Mouse (Mus musculus) adrenal gland, postnatal 14 days (tissue): ENCODE results near the gene Sema3b. TPM values are rescaled to one million over a fixed set of nuclear protein-coding genes. Genes with fewer than 3 reads are reported as not detected.
A peak's percentile ranks its signal among the peaks of the same experiment; 100 is the strongest.

Experiments used
- DNase-seq: peaks from one replicate; pipeline ENCODE4 v3.0.0; 2021; ENCODE audit warnings: mixed read lengths
- long read RNA-seq, 2 experiments: library from polyadenylated mRNA; stranded (forward); transcript quantifications; one replicate each; pipeline ENCODE4 v2.0.0; 2021
- total RNA-seq: library from RNA; stranded (reverse); gene quantifications from 2 replicates; pipeline ENCODE4 v1.2.3, GENCODE M21; 2021

Sema3b gene
- 8.3 and 8.7 TPM in 2 replicates for total RNA-seq
- long read RNA-seq, experiment 1, partial matches to known transcripts: 5 of 9 reads
- long read RNA-seq, experiment 1, other reads (novel, unspliced or antisense): 2 of 9 reads
- long read RNA-seq, experiment 2, partial matches to known transcripts: 5 of 11 reads
- long read RNA-seq, experiment 2, other reads (novel, unspliced or antisense): 2 of 11 reads

DNA sequence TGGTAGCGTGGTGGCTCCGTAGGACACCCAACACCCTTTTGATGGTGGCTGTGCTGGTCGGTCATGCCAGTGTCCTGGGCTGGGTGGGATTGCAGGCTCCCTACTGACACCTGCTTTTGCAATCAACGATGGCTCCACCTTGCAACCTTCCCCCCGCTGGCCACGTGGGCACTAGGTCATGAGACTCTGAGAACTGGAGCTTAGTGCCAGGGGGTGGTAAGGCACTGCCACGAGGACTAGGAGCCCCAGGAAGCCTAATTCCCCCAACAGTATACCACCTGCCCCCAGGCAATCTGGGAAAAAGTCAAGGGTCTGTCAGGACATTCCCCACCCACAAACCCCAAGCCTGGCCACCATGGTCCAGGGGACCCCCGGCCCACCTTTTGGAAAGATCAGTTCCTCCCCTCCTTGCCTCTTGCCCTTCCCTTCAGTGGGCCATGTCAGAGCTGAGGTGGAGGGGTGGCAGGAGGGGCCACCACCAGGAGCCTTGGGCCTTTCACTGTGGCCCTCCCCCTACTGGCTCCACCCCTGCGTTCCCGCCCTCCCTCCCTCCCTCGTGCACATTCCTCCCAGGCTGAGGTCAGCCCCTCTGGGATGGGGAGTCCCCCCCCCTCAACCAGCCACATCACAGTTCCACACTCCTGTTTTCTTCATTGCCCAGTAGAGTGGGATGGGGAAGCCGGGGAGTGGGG lies at the start of gene Sema3b:
TSS of gene Sema3b (minus strand) at position 489 of the 692 bp plus-strand sequence.
- no peak for DNase-seq

DNA sequence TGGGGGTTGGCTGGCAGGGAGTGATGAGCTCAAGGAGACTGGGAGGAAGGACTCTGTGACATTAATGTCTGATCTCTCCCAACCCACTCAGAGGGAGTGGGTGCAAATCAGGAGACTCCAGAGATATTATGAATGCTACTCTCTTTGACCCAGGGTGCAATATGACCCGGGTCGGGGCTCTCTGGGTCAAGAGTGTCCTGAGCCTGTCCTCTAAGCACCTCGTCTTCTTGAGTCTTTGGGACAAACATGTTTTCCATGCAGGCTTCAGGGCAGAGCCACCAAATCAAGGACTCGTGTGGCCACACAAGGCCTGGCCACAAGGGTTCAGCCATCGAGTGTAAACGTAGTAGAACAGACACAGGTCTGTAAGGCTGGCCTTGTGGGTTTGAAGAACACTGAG lies 49.1 kb upstream of the Sema3b start:
- no peak for DNase-seq

DNA sequence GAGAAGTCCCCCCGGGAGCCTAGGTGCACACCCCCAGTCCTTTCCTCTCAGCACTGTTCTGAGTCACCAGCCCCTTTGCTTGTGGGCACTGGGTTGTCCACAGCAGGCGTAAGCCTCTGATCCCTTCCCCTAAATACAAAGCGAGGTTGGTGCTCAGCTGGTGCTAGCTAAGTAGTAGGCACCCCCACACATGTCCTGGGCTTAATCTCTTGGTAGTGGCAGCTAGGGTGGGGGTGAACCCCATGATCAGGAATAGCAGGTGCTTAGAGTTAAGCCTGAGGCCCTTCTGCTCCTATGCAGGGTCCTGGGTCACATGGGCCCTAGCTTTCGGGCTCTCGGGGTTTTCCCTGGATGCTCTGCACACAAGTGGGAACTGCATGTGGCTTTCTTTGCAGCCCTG lies 48.1 kb upstream of the Sema3b start:
- DNase-seq: no peak

DNA sequence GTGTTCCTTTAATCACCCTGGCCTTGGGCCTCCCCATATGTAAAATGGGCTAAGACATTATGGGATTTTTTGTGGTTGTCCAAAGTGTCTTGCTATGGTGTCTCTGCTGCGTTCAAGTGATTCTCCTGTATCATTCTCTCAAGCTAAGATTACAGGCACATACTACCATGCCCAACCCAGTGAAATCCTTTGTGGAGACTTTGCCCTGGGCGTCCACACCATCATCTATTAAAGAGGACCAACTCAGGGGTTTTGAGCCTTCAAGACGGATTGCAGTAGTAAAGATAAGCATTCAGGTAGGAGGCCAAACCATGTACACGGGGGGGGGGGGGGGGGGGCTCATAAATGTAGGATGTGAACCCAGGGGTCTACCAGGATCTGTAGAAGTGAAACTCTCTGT lies 45.6 kb upstream of the Sema3b start:
- no peak for DNase-seq

DNA sequence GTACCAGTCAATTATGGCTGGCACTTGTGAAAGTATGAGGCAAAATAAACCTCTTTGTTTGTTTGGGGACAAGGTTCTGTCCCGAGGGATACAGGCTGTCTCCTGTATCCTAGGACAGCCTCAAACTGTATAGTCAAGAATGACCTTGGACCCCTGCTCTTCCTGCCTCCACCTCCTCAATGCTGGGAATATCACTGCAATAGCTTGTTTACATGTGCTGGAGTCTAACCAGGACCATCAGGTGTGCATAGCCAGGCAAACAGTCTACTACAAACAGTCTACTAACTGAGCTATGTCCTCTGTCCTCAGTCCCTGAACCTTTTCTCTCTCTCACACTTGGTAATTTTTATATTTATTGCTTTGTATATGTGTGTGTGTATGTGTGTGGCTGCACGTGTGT lies 44.4 kb upstream of the Sema3b start:
- DNase-seq: no peak

DNA sequence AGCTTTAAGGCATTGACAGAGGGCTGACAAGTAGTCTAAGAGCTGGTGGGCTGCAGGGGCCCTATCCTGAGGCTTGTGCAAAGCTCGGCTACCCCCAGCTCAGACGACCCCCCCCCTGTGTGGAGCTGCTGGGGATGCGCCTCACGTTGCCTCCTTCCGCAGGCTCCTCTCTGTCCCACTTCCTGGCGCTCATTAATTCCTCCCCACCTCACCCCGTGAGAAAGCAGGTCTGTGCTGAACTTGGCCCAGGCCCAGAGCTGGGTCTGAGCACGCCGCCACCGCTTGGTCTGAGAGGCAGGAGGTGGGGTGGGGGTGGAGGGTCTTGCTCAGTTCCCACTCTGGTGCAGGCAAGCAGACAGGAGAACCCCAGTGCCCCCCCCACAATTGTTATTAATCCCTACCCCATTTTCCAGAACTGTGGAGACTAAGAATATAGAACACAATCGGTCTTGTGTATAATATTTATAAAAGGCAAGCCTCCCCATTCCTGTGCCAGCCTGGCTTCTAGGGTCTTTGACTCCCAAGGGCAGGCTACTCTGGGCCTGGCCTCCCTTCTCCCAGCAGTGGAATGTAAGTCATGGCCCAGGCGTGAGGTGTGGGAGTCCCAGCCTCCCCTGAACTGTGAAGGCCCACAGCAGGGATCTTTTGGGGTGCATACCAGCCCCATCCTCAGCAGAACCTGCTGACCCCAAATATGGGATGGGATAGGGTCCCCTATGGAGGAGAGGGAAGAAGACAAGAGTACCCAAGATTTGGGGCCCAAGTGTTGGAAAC lies 41.9 kb upstream of the Sema3b start:
- DNase-seq: no peak

- DNase-seq: no peak
Observed at GRCm38 (mm10) chr9:107650225-107650624, 41.2 kb upstream of the Sema3b start.

GRCm38 (mm10) chr9:107648767-107649166 lies 39.7 kb upstream of the Sema3b start:
- no peak for DNase-seq

DNA sequence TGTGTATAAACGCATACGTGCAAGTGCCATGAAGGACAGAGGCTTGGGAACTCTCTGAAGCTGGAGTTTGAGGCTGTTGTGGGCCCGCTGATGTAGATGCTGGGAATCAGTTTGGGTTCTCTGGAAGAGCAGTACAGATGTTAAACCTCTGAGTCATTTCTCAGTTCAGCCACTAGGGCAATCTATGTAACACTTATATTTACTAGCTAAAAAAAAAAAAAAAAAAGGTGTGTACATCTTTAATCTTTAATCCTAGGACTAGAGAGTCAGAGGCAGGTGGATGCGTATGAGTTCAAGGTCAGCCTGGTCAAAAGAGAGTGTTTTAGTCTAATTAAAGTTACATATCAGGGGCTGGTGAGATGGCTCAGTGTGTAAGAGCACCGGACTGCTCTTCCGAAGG lies 37.9 kb upstream of the Sema3b start:
- no peak for DNase-seq

GRCm38 (mm10) chr9:107645577-107645976 lies 36.5 kb upstream of the Sema3b start:
- peak; percentile 86 for DNase-seq

DNA sequence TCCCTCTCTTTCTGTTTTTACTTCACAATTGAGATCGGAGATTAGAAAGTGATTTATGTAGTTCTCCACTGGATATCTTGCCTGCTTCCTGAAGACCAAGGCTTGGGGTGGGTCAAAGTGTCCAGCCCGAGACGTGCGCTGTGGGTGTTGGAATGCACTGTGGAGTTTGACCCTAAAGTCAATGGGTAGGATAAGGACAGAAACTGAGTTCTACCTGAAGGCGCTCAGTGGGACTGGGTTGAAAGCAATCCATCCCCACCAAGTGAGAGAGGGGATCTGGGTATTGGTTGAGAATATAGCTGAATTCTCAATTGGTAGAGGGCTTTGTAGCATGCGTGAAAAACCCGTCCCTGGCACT lies 36.1 kb upstream of the Sema3b start:
- DNase-seq: no peak

- peak; percentile 95 for DNase-seq
Observed at GRCm38 (mm10) chr9:107644495-107645152, 35.6 kb upstream of the Sema3b start.

- no peak for DNase-seq
Observed at GRCm38 (mm10) chr9:107643544-107644214, 34.6 kb upstream of the Sema3b start.

DNA sequence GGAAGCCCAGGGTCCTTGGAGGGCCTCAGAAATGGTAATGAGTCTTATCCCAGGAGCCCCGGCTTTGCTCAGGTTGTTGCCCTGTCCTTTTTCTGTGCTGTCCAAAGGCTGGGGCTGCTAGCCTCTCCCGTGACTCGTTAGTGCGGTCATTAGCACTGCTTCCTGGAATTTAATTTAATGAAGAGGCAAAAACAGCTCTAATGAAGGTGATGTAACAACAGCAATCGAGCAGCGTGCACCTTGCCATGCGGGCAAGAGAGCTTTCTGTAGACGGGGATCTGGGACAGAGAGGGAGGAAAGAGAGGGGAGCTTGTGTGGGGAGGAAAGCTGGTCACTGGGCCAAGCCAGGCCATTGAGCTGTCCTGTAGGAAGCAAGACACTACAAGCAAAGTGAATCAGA lies 32.6 kb upstream of the Sema3b start:
- no peak for DNase-seq

DNA sequence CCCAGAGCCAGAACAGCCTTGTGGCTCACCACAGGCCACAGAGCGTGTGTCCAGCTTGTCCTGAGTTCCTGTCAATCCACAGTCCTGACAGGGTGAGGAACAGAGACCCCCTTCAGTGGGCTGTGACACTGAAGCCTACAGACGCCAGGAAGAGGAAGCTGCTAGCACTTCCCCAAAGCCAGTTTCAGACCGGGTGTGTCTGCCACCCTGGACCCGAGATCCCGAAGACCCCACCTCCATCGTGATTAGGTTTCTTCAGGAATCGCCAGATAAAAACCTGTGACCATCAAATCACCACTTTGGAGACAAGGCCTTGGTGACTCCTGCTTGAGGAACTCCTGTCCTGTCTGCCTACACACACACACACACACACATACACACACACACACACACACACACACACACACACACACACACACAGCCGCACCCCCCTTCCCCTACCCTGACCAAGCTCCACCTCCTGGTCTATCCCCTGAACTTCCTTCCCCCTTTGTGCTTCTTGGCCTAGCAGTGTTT lies 31.3 kb upstream of the Sema3b start:
- peak; percentile 37 for DNase-seq

DNA sequence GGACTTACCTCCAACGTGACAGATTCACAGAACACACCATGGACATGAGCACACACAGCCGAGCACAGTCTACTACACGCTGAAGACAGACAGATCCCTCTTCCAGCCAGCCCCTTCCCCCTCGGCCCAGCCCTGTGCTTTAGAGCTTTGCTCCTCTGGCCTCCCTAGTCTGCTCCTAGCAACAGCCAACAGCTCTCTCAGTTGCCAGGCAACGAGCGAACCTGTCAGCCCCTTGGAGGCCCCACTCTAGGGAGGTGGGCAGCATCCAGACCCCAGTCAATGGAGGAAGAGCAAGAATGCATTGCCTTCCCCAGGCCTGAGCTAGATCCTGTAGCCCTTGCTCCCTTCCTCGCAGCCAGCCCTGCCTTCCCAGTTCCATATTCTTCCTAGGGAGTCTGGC lies 28.0 kb upstream of the Sema3b start:
- no peak for DNase-seq

DNA sequence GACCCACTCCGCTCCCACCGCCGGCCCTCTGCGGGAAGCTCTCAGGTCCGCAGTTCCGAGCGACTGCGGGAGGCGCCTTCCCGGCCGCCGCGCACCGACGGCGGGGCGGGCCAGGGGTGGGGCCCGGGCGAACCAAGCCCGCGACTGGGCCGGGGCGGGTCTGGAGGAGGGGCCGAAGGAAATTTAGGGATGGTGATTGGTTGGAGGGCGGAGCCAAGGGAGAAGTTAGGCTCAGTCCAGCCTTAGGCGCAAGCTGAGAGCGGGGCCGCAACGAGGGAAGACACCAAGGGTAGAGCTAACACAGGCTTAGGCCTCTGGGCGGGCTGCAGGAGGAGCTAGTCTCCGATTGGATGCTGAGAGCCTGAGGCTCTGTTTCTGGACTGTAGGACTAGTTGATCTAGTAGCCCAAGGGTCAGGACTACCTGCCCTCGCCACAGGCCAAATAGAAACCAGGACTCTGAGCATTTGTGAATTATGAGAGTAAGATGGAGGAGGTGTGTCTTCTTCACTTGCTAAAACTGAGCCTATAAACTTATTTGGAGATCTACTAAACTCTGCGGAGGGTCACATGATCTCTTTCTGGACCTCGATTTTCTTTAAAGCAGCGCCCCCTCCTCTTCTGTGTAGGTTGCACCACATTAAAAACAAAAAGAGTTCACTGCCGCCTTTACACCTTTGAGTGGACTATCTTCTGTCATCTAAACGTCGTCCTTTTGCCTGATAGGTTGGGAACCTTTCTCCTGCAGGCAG lies 26.4 kb upstream of the Sema3b start, which contains the start of gene Gnai2:
TSS of gene Gnai2 (minus strand) at position 89 of the 750 bp plus-strand sequence.
- DNase-seq: peak; percentile 99

DNA sequence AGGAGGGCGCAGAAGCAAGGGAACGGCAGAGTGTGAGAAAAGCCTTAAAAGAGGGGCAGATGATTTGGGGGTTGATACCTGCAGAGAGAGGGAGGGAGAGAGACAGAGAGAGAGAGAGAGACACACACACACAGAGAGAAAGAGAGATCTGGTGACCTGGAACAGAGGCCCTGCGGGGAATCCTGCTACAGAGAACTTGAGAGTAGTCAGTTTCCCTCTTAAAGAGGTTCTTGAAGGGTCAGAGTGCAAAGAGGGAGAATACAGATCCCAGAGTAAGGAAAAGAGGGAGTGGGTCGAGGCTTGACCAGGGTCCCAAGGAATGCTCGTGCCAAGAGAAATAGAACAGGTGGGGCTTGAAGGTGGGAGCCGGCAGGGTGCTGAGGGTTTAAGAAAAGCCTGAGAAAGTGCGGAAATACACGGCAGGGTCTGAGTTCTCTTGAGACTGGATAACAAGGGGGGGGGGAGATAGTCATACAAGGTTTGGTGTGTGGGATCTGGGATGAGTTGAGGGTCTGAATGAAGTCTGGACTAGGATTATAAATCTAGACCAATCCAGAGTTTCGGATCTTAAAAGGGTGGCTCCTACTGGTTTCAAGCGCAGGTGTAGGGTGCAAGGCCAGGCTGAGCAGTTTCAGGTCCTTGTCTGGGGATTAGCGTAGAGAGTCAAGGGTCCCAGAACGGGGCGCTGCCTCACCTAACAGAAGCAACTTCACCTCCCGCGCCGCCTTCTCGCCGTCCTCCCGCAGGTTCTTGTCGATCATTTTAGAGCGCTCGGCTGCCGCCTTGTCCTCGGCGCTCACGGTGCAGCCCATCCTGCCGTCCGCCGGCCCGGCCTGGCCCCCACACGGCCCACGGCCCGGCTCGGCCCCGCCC lies 25.6 kb upstream of the Sema3b start:
- no peak for DNase-seq

DNA sequence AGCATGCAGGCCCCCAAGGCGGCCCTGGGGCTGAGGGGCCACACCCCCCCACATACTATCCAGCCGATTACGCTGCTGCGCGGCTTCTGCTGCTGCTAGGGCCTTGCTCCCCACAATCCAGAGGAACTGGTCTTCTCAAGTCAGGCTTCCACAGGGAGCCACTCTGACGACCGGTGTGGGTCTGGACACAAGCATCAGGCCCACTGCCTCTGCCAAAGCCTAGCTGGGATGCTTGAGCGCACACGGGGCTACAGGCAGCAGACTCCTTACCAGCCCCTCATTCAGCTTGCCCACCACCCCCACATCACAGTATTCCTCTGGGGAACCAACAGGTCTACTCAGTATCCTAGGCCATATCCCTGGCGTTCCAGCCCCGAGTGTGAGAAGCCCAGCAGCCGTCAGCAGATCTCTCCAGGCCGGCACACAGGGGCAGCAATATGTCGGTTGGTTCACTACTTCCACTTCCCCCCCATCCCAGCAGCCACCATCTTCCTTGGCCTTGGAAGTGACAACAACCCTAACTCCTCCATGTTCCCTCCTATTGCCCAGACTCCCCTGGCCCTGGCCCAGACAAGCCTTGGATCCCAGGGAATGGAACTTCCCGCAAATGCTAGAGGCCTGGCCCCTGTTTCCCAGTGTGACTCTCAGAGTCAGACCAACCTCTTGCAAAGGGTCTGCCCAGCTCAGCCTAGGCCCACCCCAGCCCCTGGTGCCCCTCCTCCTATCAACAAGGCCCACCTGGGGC lies 24.8 kb upstream of the Sema3b start:
- DNase-seq: peak; percentile 65
